24 mouse cellular contexts compared by ENCODE assay signal in the genomic region with DNA sequence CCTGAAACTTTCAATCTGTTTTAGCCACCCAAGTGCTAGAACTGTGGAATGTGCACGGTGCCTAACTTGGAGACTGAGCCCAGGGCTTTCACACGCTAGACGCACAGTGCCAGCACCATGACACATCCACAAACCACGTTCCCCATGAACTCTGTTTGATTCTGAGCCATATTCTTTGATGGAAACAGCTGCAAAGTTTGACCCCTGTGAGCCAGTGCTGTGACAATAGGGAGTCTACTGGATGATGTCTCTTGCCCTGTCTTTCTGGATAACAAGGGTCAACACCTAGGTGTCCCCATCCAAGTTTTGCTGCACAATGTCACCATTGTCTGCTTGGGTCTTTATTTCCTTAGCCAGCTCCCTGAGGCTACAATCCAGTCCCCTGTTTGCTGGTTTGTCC.
DNase-seq lines count a peak whose midpoint lies in the region; TF ChIP-seq lines count a peak whose summit lies in the region.
"Had no signal": no experiment of that assay in that cellular context is flagged by ENCODE, and none has a peak within 500 bp of the region (broad histone marks: within the 10 kb centered on the region; RNA-seq: fewer than 3 reads in every experiment).

No protein-coding gene starts in this region.

- no peaks in the 10 kb centered on the region for H3K36me3 ChIP-seq in thymus, adult 2 months (ENCODE audit: control insufficient read depth, insufficient read depth, low read length)
- H3K36me3 ChIP-seq: embryonic facial prominence, embryonic 12.5 days; embryonic facial prominence, embryonic 15.5 days; forebrain, embryonic 12.5 days; forebrain, embryonic 15.5 days; heart, embryonic 12.5 days; heart, embryonic 15.5 days; hindbrain, embryonic 10.5 days; hindbrain, embryonic 13.5 days had no signal

- no peak overlapping the region for H3K4me3 ChIP-seq in thymus, adult 2 months (ENCODE audit: control insufficient read depth, insufficient read depth, low read length)
- H3K4me3 ChIP-seq: embryonic facial prominence, embryonic 12.5 days; embryonic facial prominence, embryonic 15.5 days; forebrain, embryonic 12.5 days; forebrain, embryonic 15.5 days; heart, embryonic 12.5 days; heart, embryonic 15.5 days; hindbrain, embryonic 10.5 days; hindbrain, embryonic 13.5 days had no signal

- 89% methylated on average over 4 of the region's 4 CpGs for WGBS in thymus, adult 2 months

- DNase-seq in 3134 (ENCODE audit: extremely low read depth, insufficient read length, low spot score) = peak; percentile 35
- DNase-seq in 3T3-L1 (ENCODE audit: low read depth, low spot score) = peak; percentile 44
- DNase-seq in NIH3T3 (ENCODE audit: low read depth) = peak; percentile 9
- DNase-seq in kidney, adult 18-20 months = no peak
- DNase-seq in thymus, adult 2 months = no peak
- no peak for DNase-seq in thymus, postnatal 25 days
- DNase-seq: adrenal gland, adult 2 months; adrenal gland, postnatal 14 days; B cell, adult 2 months; cerebellum, adult 11 months; cerebellum, adult 2 months; cerebellum, adult 9-11 months; cerebellum, postnatal 25 days; gastrocnemius, postnatal 36 days; heart, postnatal 10 days; heart, postnatal 36 days had no signal

- no peak for TF ChIP-seq POLR2A in thymus, adult 2 months (IDR thresholded peaks at IDR 0.05; ENCODE audit: control insufficient read depth, extremely low read depth, insufficient read depth, low read length, poor library complexity)

- H3K27me3 ChIP-seq in thymus, adult 2 months (ENCODE audit: control insufficient read depth, insufficient read depth, low read length) = peaks cover 2% of the 10 kb centered on the region; the same call in 1 of the 2 replicates

- no peaks in the 10 kb centered on the region for H3K4me1 ChIP-seq in thymus, adult 2 months (replicated peaks; ENCODE audit: control insufficient read depth, insufficient read depth, low read length)
- H3K4me1 ChIP-seq: embryonic facial prominence, embryonic 12.5 days; embryonic facial prominence, embryonic 15.5 days; heart, embryonic 12.5 days; heart, embryonic 15.5 days had no signal

- no peak for TF ChIP-seq CTCF in thymus, adult 2 months (IDR thresholded peaks at IDR 0.05; ENCODE audit: borderline replicate concordance, control insufficient read depth, extremely low read depth, insufficient read depth, low read length, poor library complexity)

- no peak overlapping the region for H3K27ac ChIP-seq in thymus, adult 2 months (ENCODE audit: control insufficient read depth, insufficient read depth, low read length)
- H3K27ac ChIP-seq: embryonic facial prominence, embryonic 12.5 days; embryonic facial prominence, embryonic 15.5 days; forebrain, embryonic 12.5 days; forebrain, embryonic 15.5 days; heart, embryonic 15.5 days; hindbrain, embryonic 10.5 days; hindbrain, embryonic 13.5 days had no signal

Comparison
In these comparisons a context has a peak if more than half of its experiments do, and no peak if none do; other contexts are left out.
1. DNase-seq: peak in 3134 (single experiment), 3T3-L1 (single experiment) and NIH3T3 (single experiment); none in kidney, adult 18-20 months (single experiment), thymus, adult 2 months (single experiment) and thymus, postnatal 25 days (single experiment).